Mouse (Mus musculus) spleen, postnatal 10 days (tissue): ENCODE data around the gene Nme3.

Source experiments
- DNase-seq, 2 experiments: peaks; one replicate each; pipeline ENCODE4 v3.0.0; 2021 to 2022; ENCODE audit warnings: low spot score in 2 of 2

Nme3 gene

DNA sequence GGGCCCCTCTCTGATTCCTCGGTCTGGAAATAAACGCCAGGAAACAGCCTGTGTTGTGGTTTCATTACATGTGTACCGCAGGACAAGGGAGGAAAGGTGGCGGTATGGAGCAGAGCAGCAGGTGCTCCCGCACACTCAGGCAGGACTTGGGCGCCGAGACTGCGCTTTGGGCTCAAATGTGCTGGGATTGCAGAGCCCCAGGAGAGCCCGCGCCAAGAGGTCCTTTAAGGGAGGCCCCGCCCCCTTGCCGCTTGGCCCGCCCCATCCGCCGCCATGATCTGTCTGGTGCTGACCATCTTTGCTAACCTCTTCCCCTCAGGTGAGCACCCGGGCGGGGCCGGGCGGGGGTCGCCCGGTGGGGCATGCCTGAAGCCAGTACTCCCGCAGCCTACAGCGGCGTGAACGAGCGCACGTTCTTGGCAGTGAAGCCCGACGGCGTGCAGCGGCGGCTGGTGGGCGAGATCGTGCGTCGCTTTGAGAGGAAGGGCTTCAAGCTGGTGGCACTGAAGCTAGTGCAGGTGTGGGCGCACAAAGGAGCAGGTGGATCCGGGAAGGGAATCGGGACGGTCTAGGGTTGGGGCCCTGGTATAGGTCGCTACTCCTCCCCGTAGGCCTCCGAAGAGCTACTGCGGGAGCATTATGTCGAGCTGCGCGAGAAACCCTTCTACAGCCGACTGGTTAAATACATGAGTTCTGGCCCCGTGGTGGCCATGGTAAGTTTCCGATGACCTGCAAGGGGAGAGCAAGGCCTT is at the start of gene Nme3:
Nme3 (plus strand) TSS at position 260 of the 752 bp plus-strand sequence.
- peak; percentile 82 to 87 for DNase-seq

DNA sequence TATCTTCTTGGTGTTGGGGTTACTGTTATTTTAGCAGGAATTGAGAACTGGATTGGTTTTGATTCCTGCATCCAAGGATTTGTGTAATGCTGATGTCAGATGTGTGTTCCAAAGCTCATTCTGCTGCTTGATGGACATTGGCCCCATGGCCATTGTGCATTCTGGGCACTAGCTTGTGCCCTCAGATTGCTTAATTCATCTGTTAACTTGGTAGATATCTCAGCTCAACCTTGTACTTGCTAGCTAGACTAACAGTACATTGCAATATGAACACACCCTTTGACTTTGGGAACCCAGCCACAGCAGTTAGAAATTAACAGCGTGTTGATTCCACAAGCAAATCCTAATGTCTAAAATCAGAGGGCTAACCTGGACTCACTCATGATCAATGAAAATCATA is 48.9 kb upstream of the Nme3 start:
- no peak for DNase-seq

DNA sequence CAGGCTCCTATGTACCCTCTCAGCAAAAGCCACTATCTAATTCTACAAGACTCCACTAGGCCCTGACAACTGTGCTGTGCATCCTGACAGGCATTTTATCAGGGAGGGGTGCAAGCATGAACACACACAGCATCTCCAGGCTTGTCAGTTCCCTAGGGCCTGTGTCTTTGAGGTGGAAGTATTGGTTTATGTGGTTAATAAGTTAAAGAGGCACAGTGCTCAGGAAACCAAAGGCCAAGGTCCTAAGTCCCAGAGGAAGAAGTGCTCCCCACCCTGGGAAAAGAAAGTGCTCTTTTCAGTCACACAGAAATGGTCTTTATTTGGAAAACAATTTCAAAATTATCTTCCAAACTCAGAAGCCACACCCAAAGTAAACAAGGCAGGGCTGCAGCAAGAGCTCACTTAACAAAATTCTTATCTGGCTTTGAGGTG is 47.7 kb upstream of the Nme3 start:
- DNase-seq: peak; percentile 42 to 57

DNA sequence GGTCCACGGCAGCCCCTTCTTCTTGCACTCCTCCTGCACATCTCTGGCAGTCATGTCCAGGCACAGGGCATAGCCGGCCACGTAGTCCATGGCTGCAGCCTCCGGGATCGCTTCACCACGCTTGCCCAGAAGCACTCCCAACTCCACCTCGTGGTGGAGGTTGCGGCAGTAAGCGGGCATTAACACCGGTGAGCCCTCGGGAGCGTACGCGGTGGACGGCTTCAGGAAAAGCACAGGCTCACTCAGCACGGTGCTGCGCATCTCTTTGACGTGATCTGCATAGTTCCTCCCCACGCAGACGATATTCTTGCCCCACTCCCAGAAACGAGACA is 46.6 kb upstream of the Nme3 start:
- DNase-seq: no peak

DNA sequence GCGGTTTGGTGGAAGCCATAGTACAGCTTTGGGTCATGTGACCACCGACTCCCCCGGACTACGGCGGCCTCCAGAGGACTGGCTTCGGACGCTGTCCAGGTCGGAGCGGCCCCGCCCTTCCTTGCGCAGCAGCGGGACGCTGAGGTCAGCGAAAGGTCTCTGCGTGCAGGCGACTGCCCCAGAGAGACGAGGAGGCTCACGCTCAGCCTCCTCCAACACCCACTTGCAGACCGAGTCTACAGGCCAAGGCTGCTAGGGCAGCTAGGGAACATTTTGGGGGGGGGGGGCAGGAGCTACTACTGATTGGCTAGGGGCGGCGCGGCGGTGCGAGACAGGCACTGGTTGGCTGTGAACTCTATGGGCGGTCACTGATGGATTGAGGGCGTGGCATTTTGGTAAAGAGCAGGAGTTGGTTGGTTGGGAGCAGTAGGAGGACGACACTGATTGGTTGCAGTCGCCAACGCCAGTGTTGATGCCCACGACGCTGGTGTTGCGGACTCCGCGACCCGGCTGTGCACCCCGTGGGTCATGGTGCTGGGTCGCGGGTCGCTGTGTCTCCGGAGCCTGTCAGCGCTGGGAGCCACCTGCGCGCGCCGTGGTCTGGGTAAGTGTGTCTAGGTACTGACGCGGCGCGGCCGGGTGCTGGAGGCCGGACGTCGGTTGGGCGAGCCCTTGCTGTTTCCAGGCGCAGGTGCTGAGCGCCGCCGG is 46.1 kb upstream of the Nme3 start, which contains the start of gene Fahd1:
Fahd1 (minus strand) TSS at position 300 of the 708 bp plus-strand sequence.
- peak; percentile 96 to 97 for DNase-seq

DNA sequence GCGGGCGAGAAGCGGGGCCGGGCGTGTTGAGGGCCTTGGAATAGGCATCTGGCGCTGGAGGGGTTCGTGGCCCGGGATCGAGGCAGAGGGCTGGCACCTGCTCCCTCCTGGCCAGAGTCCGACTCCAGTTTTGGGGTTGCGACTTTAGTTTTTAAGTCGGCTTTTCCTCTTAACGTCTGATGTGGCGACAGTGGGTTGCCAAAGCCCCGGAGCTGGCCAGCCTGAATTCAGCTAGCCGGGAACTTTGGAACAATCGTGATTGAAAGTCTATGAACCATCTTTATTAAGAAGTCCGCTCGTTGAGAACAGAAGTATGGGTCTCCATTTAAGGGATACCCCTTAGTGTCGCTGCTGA is 45.5 kb upstream of the Nme3 start:
- DNase-seq: no peak

DNA sequence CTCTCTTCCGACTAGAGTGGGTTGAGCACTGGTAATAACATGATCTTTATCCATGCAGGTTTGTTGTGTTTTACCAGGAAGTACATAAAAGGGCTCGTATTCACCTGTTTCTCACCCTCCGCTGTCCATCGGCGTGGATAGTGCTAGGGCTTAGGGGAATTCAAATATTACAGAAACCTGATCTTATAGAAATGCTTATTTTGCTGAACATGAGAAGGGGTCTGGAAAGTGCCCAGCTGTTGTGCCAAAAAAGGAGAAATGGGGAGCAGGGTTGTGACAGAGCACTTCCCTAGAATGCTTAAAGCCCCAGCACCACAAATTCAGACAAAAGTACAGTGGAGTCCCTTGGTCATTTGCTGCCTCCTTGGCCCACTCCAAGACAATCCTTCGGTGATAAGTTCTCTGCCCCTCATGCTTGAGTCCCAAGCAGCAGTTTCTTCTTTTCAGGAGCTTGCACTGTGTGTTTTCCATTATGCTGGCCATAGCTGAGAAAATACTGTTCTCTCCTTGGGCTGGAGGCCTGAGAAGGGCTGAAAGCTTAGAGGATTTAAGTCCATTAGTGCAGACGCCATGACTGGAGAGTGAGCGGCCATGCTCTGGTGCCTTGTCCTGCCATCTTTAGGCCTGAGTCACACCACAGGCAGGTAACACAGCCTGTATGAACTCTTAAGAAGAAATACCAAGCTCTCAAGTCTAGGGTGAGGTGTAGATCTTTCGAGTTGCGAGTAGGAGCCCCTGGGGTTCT is 44.7 kb upstream of the Nme3 start:
- peak in 1 of 2 experiments; percentile 22 for DNase-seq

DNA sequence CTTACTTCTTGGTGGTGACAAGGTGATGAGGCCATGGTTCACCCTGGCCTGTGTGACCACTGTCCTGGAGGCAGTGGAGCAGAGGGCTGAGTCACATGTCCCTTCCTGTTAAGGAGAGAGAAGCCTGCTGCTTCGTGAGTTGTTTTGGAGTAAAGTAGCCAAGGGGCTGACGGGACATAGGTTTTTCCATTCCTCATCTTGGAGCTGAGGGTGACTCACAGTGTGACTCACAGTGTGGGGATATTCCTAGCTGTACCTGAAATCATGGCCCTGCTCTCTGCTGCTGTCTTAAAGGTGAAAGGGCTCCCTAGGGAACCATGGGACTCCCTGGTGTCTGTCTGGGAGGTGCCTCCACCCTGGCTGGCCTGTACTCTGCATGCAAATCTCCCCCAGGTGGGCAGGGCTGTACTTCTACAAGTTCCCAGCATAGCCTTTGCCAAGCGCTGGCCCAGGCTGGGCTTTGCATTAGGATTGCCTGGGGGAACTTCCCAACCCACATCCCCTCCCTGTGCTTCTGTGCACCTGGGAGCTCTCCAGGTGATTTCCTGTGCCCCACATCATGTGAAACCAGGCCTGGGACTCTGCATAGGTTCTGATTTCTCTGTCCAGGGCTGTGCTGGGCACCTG is 40.3 kb upstream of the Nme3 start:
- no peak for DNase-seq

DNA sequence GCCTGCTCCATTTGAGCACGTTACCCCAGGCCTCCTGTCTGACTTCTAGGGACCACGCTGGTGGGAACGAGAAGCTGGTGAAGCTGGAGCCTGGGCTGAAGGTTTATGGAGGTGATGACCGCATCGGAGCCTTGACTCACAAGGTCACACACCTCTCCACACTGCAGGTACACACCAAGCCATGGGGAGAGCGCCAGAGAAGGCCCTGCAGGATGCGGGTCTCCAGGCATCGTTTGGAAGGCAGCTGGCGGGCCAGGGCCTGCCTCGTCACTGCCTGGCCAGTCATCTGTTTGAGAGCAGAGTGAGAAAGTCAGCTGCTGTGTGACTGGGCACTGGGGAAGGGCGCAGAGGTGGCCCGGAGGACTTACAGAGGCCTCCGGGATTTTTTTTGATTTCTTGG is 39.7 kb upstream of the Nme3 start:
- no peak for DNase-seq

DNA sequence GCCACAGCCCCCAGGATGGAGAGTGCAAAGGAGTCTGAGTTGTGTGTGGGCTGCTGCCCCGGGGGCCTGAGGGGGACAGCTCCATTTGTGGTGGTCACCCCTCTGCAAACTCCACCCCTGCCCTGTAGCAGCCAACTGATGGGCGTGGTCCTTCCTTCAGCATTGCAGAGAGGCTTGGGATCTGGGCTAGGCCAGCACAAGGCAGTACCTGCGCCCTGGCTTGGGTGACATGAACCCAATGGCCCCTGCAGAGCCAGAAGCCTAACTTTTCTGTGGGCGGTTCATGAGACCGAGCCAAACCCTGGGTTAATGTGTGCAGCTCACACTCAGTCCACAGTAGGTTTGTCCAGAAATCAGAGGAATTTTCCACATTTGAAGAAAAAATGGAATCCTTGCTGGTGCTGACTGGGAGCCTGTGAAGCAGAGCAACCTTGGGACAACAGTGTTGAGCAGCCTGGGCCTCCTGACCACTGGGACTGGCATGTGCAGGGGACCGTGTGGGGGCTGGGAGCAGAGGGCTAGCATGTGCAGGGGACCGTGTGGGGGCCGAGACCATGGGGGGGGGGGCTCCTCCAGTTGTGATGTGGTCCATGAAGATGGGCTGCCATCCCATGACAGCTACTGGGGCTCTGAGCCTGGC is 38.3 kb upstream of the Nme3 start:
- DNase-seq: peak; percentile 55 to 65

DNA sequence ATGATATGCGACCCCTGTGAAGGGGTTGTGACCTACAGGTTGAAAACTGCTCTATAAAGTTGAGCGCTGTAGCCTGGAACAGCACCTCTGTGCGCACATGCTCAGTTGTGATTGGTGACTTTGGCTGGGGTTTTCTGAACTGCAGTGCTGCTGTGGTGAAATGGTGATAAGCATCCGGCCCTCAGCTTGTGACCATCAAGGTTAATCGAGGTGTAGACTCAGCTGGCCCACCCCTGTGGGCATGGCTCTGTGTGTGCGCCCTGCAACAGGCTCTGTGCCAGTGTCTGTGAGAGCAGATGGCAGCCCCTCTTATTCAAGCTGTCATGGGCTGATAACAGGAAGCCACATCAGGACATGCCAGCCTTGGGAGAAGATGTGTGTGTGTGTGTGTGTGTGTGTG is 37.3 kb upstream of the Nme3 start:
- peak; percentile 74 to 86 for DNase-seq

DNA sequence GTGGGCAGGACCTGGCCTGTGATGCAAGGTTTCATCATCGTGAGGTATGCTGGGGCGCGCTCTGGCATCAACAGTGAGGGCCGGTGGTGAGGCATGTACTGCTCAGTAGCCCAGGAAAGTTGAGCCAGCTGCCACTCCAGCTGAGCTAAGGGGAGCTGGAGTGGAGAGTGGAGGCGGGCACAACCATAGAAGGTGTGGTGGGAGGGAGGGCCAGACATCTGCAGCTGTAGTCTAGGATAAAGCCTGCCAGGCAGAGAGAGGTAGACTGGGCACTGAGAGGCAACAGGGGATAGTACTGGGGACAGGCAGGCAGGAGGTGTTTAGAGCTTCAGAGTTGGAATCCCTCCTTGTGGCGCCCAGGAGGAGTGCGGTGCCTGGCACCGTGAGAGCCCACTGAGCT is 36.2 kb upstream of the Nme3 start:
- DNase-seq: peak; percentile 71 to 78

DNA sequence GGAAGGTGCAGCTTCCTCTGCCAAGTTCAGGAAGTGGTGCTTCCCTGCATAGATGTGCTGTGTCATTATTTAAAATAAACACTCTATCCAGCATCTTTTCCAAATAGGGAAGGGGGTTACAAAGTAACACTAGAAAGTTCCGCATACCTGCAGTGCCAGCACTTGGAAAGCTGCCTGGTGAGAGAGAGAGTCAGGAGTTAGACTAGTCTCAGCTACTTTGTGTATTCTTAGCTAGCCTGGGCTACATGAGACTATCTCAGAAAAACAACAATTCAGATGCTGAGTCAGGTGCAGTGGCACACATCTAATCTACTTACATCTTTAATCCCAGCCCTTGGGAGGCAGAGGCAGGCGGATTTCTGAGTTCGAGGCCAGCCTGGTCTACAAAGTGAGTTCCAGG is 34.5 kb upstream of the Nme3 start:
- no peak for DNase-seq

DNA sequence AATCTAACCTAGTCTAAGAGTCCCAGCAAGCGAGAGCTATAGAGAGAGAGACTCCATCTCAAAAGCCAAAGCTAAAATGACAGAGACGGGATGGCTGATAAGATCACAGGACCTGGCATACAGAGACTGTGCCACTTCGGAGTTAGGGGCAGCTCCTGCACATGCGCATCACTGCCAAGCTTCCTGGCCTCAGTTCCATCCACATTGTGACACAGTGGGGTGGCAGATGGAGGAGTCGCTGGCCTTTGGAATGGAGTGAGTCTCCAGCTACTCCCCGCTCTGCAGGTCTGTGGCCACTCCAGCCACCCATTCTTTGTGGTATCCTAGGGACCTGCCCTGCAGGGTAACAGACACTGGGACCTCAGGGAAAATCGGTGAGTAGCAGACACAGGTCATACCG is 30.5 kb upstream of the Nme3 start, which contains the start of gene Igfals:
Igfals (plus strand) TSS at position 222 of the 400 bp plus-strand sequence.
- no peak for DNase-seq

DNA sequence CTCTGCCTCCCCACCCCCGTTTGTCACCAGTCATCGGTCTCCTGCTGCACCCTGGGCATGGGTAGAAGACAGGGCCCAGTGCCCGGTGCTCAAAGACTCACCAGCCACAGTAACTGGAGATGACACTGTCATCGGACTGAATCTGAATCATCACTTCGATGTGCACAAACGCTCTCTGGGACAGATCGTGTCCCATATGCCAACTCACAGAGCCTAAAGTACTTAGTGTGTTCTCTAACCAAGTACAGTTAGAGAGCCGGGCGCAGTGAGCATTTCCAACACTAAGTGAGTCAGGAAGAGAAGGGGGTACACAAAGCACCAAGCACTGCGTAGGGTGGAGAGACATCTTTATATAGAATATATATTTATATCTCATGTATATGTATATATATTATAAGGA is 28.4 kb upstream of the Nme3 start:
- no peak for DNase-seq

DNA sequence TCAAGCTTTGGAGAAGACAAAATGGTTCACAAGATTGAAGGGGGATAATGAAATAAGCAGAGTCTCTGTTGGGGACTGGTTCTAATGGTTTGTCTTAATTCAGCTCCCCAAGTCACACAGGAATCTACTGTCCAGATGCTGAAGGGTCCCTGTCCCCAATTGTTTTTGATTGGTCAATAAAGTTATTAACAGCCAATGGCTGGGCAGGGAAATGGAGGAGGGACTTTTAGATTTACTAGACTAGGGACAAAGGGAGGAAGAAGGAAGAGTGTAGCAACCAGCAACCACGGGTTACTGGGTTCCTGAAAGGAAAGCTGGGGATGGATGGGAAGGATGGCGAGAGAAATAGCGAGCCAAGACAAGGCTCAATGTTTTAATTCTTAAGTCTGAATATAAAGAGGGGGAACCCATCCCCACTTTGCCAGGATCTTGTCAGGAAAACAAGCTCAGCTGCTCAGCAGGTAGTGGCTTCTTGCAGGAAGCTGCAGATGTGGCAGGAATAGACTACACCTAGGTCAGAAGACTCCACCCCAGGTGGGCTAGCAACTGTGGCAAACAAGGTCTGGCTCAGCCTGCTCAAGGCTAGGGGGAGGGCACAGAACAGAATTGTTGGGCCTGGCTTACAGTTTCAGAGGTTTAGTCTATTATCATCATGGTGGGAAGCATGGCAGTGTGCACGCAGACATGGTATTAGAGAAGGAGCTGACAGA is 22.4 kb upstream of the Nme3 start:
- DNase-seq: no peak

DNA sequence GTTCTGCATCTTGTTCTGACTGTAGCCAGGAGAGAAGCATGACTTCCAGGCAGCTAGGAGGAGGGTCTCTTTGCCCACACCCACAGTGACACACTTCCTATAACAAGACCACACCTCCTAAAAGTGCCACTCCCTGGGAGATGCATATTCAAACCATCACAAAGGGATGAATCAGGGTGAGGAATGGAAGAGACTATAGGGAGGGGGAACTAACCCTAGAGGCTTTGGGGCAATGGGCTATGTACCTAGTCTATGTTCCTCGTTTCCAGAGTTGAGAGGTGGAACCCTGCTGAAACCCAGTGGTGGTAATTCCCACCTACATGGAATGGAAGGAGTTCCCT is 21.9 kb upstream of the Nme3 start:
- DNase-seq: no peak

DNA sequence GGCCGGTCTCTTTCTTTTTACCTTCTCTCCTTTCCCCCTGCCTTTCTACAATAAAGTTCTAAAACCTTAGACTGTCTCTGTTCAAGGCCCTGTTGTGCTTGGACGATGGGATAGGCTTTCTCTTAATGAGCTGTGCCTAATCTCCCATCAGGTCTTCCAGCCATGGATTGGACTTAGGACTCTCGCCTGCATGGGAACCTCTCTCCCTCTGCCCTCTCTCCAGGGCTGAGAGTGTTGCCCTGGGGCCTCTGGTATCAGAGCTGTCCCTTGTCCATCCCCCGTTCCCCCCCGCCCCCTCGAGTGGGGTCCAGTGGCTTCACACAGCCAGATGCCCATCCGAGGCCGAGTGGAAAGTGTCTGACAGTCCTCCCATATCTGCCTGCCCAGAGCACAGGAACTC is 21.3 kb upstream of the Nme3 start:
- DNase-seq: no peak

DNA sequence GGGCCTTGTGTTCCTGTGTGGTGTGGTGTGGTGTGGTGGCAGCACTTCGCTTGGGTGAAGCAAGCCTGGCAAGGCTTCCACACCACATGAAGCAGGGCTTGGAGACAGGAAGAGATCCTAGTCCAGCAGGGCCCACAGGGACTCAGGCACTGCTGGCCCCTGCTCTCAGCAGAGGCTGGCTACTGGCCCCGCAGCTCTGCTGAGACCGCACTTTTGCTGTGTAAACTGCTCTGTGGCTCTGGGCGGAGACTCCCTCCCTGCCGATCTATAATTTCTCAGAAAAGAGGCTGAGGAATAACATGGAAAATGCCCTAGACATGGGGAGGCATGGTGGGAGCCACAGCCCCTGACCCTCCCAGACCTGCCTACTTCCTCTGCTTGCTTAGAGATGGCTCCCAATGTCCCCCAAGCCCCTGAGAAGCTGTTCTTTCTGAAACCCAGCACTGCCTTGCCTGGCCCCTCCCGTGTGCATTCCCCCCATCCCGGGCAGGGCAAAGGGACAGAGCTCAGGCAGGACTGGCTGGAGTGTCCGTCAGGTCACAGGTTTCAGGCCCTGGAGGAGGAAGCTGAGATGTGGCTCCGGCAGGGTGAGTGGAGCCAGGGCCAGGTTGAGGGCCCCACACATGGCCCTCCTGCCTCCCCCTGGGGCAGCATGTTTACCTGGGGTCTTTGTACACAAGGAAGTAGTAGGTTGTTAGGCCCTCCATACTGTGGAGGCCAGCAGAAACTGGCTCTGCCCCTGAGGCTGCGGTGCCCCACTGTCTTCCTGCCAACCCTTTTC is 18.8 kb upstream of the Nme3 start:
- no peak for DNase-seq

DNA sequence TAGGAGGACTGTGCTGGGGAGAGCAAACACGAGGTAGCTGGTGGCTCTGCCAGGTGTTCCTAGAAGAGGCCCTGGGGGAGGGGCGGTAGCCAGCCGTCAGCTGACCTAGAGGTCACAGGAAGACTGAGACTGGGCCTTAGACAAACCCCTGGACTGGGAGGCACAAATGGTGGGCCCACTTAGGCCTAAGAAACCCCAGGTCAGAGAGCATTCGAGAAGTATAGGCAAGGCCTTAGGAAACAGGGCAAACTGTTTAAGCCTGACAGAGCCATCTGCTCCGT is 18.2 kb upstream of the Nme3 start:
- DNase-seq: no peak

DNA sequence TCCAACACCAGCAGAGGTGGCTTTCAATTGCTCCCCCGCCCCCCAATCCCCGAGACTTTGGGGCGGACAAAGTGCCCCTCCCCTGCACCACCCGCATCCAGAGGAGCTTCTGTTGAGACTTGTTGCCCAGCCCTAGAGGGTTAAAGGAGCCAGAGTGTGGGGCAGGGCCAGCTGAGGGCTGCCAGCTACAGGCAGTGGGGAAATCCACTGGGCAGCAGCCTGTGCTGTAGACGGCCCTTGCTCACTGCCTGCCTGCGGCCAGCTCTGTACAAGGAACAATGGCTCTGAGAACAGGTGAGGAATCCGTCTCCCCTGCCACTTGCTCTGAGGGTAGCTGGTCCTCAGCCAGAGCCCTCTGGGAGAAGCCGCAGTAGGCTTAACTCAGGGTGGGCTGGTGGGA is 17.8 kb upstream of the Nme3 start:
- no peak for DNase-seq
